Mouse (Mus musculus): ENCODE data around the gene C2cd3.

The C2cd3 gene

GRCm38 (mm10) chr7:100497982-100498381 is 125.9 kb downstream of the C2cd3 start:
- DNase-seq (ENCODE audit: low spot score) = no peak

- DNase-seq (ENCODE audit: low spot score) = no peak
Measured at GRCm38 (mm10) chr7:100499465-100499864, 127.4 kb downstream of the C2cd3 start.

DNA sequence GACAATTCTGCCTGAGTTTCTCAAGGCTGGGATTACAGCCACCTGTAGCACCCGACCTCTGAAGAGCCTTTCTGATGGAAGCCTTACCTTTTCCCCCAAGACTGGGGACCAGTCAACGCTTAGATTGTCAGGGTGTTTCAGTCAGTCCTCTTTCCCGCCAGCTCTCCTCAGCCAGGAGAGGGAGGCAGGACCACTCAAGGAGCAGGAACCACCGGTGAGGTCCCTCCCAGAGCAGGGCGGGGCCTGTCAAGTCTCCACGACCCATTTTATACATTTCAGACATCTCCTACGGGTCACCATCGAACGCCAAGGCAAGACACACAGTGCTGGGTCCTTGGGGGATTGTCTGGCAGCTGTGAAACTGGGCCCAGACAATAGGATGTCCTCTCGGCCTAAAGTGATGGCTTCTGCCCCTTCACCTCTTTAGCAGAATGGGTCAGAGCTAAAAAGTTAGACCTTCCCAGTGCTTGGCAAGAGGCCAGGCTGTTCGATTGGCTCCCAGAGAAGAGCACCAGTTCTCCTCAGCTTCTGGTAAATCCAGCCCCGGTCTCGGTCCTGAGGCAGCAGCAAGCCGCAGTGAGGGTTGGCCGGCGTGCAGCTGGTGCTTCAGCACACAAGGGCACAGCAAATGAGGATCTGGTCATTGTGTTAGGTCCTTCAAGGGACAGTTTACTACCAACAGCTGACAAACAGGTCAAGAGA is 128.4 kb downstream of the C2cd3 start:
- no peak for DNase-seq (ENCODE audit: low spot score)

DNA sequence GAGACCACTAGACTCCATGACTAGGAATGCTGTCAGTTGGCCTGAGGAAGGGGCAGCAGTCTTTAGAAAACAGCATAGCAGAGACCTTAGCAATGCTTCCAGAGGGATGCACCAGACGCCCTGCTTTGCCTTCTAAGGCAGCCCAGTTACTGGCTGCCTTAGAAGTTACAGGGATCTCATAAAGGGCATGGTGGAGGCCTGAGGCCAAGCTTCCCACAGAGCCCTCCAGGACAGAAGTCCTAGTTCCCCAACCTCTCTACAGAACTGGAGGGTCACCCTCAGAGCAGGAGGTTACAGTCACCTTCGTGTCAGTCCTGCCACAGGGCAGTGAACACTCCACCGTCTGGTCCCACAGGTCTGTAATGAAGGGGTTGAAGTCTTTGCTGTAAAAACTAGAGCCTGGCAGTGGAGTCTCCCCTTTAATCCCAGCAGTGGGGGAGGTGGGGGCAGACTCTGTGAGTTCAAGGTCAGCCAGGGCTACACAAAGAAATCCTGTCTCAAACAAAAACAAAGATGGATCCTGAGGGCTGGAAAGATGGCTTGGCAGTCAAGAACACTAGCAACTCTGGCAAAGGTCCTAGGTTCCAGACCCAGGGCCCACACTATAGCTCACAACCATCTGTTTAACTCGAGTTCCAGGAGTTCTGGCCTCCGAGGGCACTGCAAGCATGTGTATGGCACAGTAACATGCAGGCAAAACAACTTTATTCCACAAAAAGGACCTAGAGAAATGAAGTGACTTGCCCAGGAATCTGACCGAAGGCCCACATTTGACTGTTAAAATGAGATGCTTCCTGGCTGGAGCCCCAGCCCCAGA is 129.2 kb downstream of the C2cd3 start:
- no peak for DNase-seq (ENCODE audit: low spot score)

- no peak for DNase-seq (ENCODE audit: low spot score)
Measured at GRCm38 (mm10) chr7:100501844-100502373, 129.9 kb downstream of the C2cd3 start.

GRCm38 (mm10) chr7:100502374-100502922 is 130.4 kb downstream of the C2cd3 start:
- no peak for DNase-seq (ENCODE audit: low spot score)

GRCm38 (mm10) chr7:100503076-100503475 is 131.0 kb downstream of the C2cd3 start:
- no peak for DNase-seq (ENCODE audit: low spot score)

- no peak for DNase-seq (ENCODE audit: low spot score)
Measured at GRCm38 (mm10) chr7:100504740-100505487, 132.9 kb downstream of the C2cd3 start.

- no peak for DNase-seq (ENCODE audit: low spot score)
Measured at GRCm38 (mm10) chr7:100506494-100506893, 134.5 kb downstream of the C2cd3 start.

GRCm38 (mm10) chr7:100508670-100509069 is 136.6 kb downstream of the C2cd3 start:
- no peak for DNase-seq (ENCODE audit: low spot score)

GRCm38 (mm10) chr7:100511602-100512001 is 139.6 kb downstream of the C2cd3 start:
- no peak for DNase-seq (ENCODE audit: low spot score)

- no peak for DNase-seq (ENCODE audit: low spot score)
Measured at GRCm38 (mm10) chr7:100514573-100514972, 142.5 kb downstream of the C2cd3 start, which contains the start of gene Dnajb13. Dnajb13 (minus strand) TSS chr7:100514960.

Measured in lung, postnatal 25 days (tissue).